Mouse (Mus musculus): ENCODE results near the gene Lyg1. TPM values are rescaled to one million over a fixed set of nuclear protein-coding genes. Genes with fewer than 3 reads are reported as not detected.
A peak's percentile ranks its signal among the peaks of the same experiment; 100 is the strongest.

Gene Lyg1
- total and polyA plus RNA-seq, 2 experiments from 2014 or later, result not detected

- H3K4me2 ChIP-seq (ENCODE audit: low read depth, low read length, poor library complexity, severe bottlenecking), result no peak overlapping the region
- ATAC-seq (ENCODE audit: low FRiP score) (no peak), DNase-seq (ENCODE audit: low spot score) (no peak)
- no peak overlapping the region for H3K4me3 ChIP-seq (ENCODE audit: low read depth, low read length)
- no peaks in the 10 kb centered on the region for H3K36me3 ChIP-seq (ENCODE audit: insufficient read depth, low read length)
- H3K9ac ChIP-seq (replicated peaks; ENCODE audit: low read length, poor library complexity, severe bottlenecking), result no peak overlapping the region
- WGBS, result 76% methylated on average over 2 of the region's 2 CpGs
- H3K27ac ChIP-seq (ENCODE audit: low read depth, low read length), result no peak overlapping the region
- H3K27me3 ChIP-seq (ENCODE audit: insufficient read depth, low read length), result no peaks in the 10 kb centered on the region
- no peak for TF ChIP-seq CTCF (IDR thresholded peaks at IDR 0.05)
- no peaks in the 10 kb centered on the region for H3K9me3 ChIP-seq (ENCODE audit: low read length)
- no peaks in the 10 kb centered on the region for H3K4me1 ChIP-seq (ENCODE audit: insufficient read depth, low read length)
Measured at GRCm38 (mm10) chr1:37948906-37949305, 8.7 kb downstream of the Lyg1 start.

- Histone ChIP-seq H3K36me3 (ENCODE audit: insufficient read depth, low read length) (no peaks in the 10 kb centered on the region), H3K9me3 (ENCODE audit: low read length) (no peaks in the 10 kb centered on the region), H3K27me3 (ENCODE audit: insufficient read depth, low read length) (no peaks in the 10 kb centered on the region), H3K4me3 (ENCODE audit: low read depth, low read length) (no peak overlapping the region), H3K4me2 (ENCODE audit: low read depth, low read length, poor library complexity, severe bottlenecking) (no peak overlapping the region), H3K4me1 (ENCODE audit: insufficient read depth, low read length) (no peaks in the 10 kb centered on the region), H3K9ac (replicated peaks; ENCODE audit: low read length, poor library complexity, severe bottlenecking) (no peak overlapping the region), H3K27ac (ENCODE audit: low read depth, low read length) (no peak overlapping the region)
- DNase-seq (ENCODE audit: low spot score) (peak; percentile 25), ATAC-seq (ENCODE audit: low FRiP score) (no peak)
- 22% methylated on average over 3 of the region's 3 CpGs for WGBS
- TF ChIP-seq CTCF (IDR thresholded peaks at IDR 0.05), result no peak
Measured at GRCm38 (mm10) chr1:37931806-37932205, 25.8 kb downstream of the Lyg1 start.

GRCm38 (mm10) chr1:37925971-37926370, 31.6 kb downstream of the Lyg1 start:
- no peaks in the 10 kb centered on the region for H3K4me1 ChIP-seq (ENCODE audit: insufficient read depth, low read length)
- no peak for TF ChIP-seq CTCF (IDR thresholded peaks at IDR 0.05)
- H3K4me3 ChIP-seq (ENCODE audit: low read depth, low read length), result no peak overlapping the region
- no peak overlapping the region for H3K27ac ChIP-seq (ENCODE audit: low read depth, low read length)
- H3K27me3 ChIP-seq (ENCODE audit: insufficient read depth, low read length), result no peaks in the 10 kb centered on the region
- WGBS, result 80% methylated on average over 8 of the region's 8 CpGs
- no peak overlapping the region for H3K4me2 ChIP-seq (ENCODE audit: low read depth, low read length, poor library complexity, severe bottlenecking)
- H3K9ac ChIP-seq (replicated peaks; ENCODE audit: low read length, poor library complexity, severe bottlenecking), result no peak overlapping the region
- no peak for DNase-seq (ENCODE audit: low spot score)
- H3K36me3 ChIP-seq (ENCODE audit: insufficient read depth, low read length), result no peaks in the 10 kb centered on the region
- no peak for ATAC-seq (ENCODE audit: low FRiP score)
- no peaks in the 10 kb centered on the region for H3K9me3 ChIP-seq (ENCODE audit: low read length)

GRCm38 (mm10) chr1:37922536-37922935, 35.0 kb downstream of the Lyg1 start:
- ATAC-seq (ENCODE audit: low FRiP score) (no peak), DNase-seq (ENCODE audit: low spot score) (peak; percentile 40)
- WGBS, result 45% methylated on average over 8 of the region's 8 CpGs
- Histone ChIP-seq H3K4me3 (ENCODE audit: low read depth, low read length) (no peak overlapping the region), H3K27me3 (ENCODE audit: insufficient read depth, low read length) (no peaks in the 10 kb centered on the region), H3K9ac (replicated peaks; ENCODE audit: low read length, poor library complexity, severe bottlenecking) (no peak overlapping the region), H3K36me3 (ENCODE audit: insufficient read depth, low read length) (no peaks in the 10 kb centered on the region), H3K9me3 (ENCODE audit: low read length) (no peaks in the 10 kb centered on the region), H3K4me2 (ENCODE audit: low read depth, low read length, poor library complexity, severe bottlenecking) (no peak overlapping the region), H3K27ac (ENCODE audit: low read depth, low read length) (no peak overlapping the region), H3K4me1 (ENCODE audit: insufficient read depth, low read length) (no peaks in the 10 kb centered on the region)
- TF ChIP-seq CTCF (IDR thresholded peaks at IDR 0.05), result no peak

GRCm38 (mm10) chr1:37918096-37918495, 39.5 kb downstream of the Lyg1 start:
- no peak overlapping the region for H3K9ac ChIP-seq (replicated peaks; ENCODE audit: low read length, poor library complexity, severe bottlenecking)
- ATAC-seq (ENCODE audit: low FRiP score) (no peak), DNase-seq (ENCODE audit: low spot score) (no peak)
- H3K27ac ChIP-seq (ENCODE audit: low read depth, low read length), result no peak overlapping the region
- H3K4me1 ChIP-seq (ENCODE audit: insufficient read depth, low read length), result no peaks in the 10 kb centered on the region
- no peak for TF ChIP-seq CTCF (IDR thresholded peaks at IDR 0.05)
- no peak overlapping the region for H3K4me3 ChIP-seq (ENCODE audit: low read depth, low read length)
- no peaks in the 10 kb centered on the region for H3K27me3 ChIP-seq (ENCODE audit: insufficient read depth, low read length)
- H3K9me3 ChIP-seq (ENCODE audit: low read length), result no peaks in the 10 kb centered on the region
- WGBS, result 86% methylated on average over 6 of the region's 6 CpGs
- no peak overlapping the region for H3K4me2 ChIP-seq (ENCODE audit: low read depth, low read length, poor library complexity, severe bottlenecking)
- H3K36me3 ChIP-seq (ENCODE audit: insufficient read depth, low read length), result no peaks in the 10 kb centered on the region

GRCm38 (mm10) chr1:37917666-37918065, 39.9 kb downstream of the Lyg1 start:
- Histone ChIP-seq H3K9me3 (ENCODE audit: low read length) (no peaks in the 10 kb centered on the region), H3K4me3 (ENCODE audit: low read depth, low read length) (no peak overlapping the region)
- no peak for ATAC-seq (ENCODE audit: low FRiP score)

More at GRCm38 (mm10) chr1:37917666-37918065, 39.9 kb downstream of the Lyg1 start:
- no peaks in the 10 kb centered on the region for H3K36me3 ChIP-seq (ENCODE audit: insufficient read depth, low read length)
- no peak overlapping the region for H3K27ac ChIP-seq (ENCODE audit: low read depth, low read length)
- no peak overlapping the region for H3K9ac ChIP-seq (replicated peaks; ENCODE audit: low read length, poor library complexity, severe bottlenecking)
- no peaks in the 10 kb centered on the region for H3K27me3 ChIP-seq (ENCODE audit: insufficient read depth, low read length)
- no peaks in the 10 kb centered on the region for H3K4me1 ChIP-seq (ENCODE audit: insufficient read depth, low read length)
- no peak for TF ChIP-seq CTCF (IDR thresholded peaks at IDR 0.05)
- DNase-seq (ENCODE audit: low spot score), result no peak
- WGBS, result 83% methylated on average over 13 of the region's 13 CpGs
- no peak overlapping the region for H3K4me2 ChIP-seq (ENCODE audit: low read depth, low read length, poor library complexity, severe bottlenecking)

All from midbrain, postnatal 0 days (tissue).